Mouse (Mus musculus): ENCODE measurements around the gene Grm1. TPM values are rescaled to one million over a fixed set of nuclear protein-coding genes. Genes with fewer than 3 reads are reported as not detected.
A peak's percentile ranks its signal among the peaks of the same experiment; 100 is the strongest.

Gene Grm1
- polyA plus RNA-seq, 1 experiment from 2014 or later: 10.3 TPM

DNA sequence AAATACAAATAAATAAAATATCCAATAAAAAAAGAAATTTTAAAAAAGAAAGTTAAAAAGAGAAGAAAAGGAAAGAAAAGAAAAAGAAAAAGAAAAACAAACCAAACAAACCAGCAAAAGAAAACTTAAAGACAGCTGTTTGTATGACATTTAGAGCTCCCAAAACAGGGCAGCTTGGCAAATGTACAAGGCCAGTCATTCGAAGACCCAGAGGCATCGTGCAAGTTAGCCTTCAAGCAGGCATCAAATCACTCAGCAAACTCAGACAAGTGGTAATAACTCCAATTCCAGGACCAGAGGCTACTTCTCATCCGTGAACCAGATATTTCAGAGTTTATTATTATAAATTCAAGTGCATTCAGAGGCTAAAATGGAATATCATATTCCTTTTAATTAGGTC lies 355.7 kb downstream of the Grm1 start:
- Histone ChIP-seq H3K4me1 (replicated peaks; ENCODE audit: control insufficient read depth, insufficient read depth, low read length) (no peaks in the 10 kb centered on the region), H3K36me3 (ENCODE audit: control insufficient read depth, insufficient read depth) (no peaks in the 10 kb centered on the region), H3K4me2 (ENCODE audit: low read length) (no peak overlapping the region), H3K9me3 (ENCODE audit: control insufficient read depth, low read length) (no peaks in the 10 kb centered on the region), H3K27me3 (replicated peaks; ENCODE audit: control insufficient read depth, insufficient read depth, low read length) (no peaks in the 10 kb centered on the region), H3K4me3 (replicated peaks; ENCODE audit: low read length) (no peak overlapping the region), H3K9ac (replicated peaks; ENCODE audit: low read depth, low read length) (no peak overlapping the region), H3K27ac (ENCODE audit: low read length) (no peak overlapping the region)
- 95% methylated on average over 3 of the region's 3 CpGs for WGBS
- no peak for ATAC-seq

DNA sequence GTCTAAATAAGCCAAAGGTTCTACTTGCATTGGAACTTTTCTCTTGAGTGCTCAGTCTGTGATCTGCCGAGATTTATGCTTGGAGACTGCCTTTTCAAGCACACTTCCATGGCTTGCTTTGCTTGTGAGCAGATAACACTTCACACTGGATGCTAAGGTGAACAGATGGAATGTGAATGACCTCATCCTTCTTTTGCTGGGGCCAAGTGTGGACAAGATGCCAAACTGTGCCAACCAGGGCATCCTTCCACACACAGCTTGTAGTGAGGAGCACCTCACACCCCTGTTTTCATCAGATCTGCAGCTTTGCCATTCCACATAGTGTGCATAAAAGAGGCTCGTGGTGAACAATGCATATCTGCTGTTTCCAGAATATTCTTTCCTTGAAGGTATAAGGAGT lies 371.3 kb downstream of the Grm1 start:
- no peaks in the 10 kb centered on the region for H3K9me3 ChIP-seq (ENCODE audit: control insufficient read depth, low read length)
- no peak overlapping the region for H3K27ac ChIP-seq (ENCODE audit: low read length)
- no peaks in the 10 kb centered on the region for H3K4me1 ChIP-seq (replicated peaks; ENCODE audit: control insufficient read depth, insufficient read depth, low read length)
- H3K36me3 ChIP-seq (ENCODE audit: control insufficient read depth, insufficient read depth): no peaks in the 10 kb centered on the region
- no peak overlapping the region for H3K9ac ChIP-seq (replicated peaks; ENCODE audit: low read depth, low read length)
- no peaks in the 10 kb centered on the region for H3K27me3 ChIP-seq (replicated peaks; ENCODE audit: control insufficient read depth, insufficient read depth, low read length)
- H3K4me2 ChIP-seq (ENCODE audit: low read length): no peak overlapping the region
- no peak overlapping the region for H3K4me3 ChIP-seq (replicated peaks; ENCODE audit: low read length)
- WGBS: 43% methylated on average over 2 of the region's 2 CpGs
- ATAC-seq: peak; percentile 71

DNA sequence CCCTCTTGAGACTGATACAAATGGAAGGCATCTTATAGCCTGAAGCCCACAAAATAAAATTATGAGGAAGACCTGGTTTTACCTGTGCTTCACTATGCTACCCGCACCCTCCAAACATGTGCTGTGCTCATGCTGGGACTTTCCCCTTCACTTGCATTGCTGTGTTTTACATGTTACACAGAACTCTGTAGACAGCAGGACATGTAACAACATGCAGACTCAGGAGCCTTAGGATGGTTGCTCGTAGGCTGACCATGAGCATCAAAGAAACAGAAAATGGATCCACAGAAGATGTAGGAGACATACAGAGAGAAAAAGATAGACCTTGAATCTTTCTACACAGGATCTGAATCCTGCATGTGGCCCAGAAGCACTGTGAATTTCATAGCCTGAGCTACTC lies 371.8 kb downstream of the Grm1 start:
- 97% methylated on average over 2 of the region's 2 CpGs for WGBS
- Histone ChIP-seq H3K9me3 (ENCODE audit: control insufficient read depth, low read length) (no peaks in the 10 kb centered on the region), H3K36me3 (ENCODE audit: control insufficient read depth, insufficient read depth) (no peaks in the 10 kb centered on the region), H3K9ac (replicated peaks; ENCODE audit: low read depth, low read length) (no peak overlapping the region), H3K4me1 (replicated peaks; ENCODE audit: control insufficient read depth, insufficient read depth, low read length) (no peaks in the 10 kb centered on the region), H3K27me3 (replicated peaks; ENCODE audit: control insufficient read depth, insufficient read depth, low read length) (no peaks in the 10 kb centered on the region), H3K4me3 (replicated peaks; ENCODE audit: low read length) (no peak overlapping the region), H3K27ac (ENCODE audit: low read length) (no peak overlapping the region), H3K4me2 (ENCODE audit: low read length) (no peak overlapping the region)
- ATAC-seq: no peak

DNA sequence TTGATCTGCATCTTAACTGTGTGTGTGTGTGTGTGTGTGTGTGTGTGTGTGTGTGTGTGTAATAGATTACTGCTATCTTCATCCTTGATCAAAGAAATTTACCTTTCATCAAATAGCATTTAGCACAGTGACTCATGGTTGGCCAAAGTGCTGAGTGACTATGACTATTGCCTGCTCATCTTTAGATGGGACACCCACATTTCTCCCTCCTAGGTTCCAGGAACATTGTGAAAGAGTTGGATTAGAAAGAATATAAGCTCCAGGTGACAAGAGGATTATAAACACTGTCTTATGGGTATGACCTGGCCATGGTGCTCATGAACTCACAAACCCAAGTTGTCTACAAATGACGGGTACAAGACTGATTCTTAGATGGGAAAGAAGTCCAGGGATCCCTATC lies 374.1 kb downstream of the Grm1 start:
- 81% methylated on average over 1 of the region's 1 CpGs for WGBS
- Histone ChIP-seq H3K9ac (replicated peaks; ENCODE audit: low read depth, low read length) (no peak overlapping the region), H3K27ac (ENCODE audit: low read length) (no peak overlapping the region), H3K36me3 (ENCODE audit: control insufficient read depth, insufficient read depth) (no peaks in the 10 kb centered on the region), H3K4me1 (replicated peaks; ENCODE audit: control insufficient read depth, insufficient read depth, low read length) (no peaks in the 10 kb centered on the region), H3K9me3 (ENCODE audit: control insufficient read depth, low read length) (no peaks in the 10 kb centered on the region), H3K4me3 (replicated peaks; ENCODE audit: low read length) (no peak overlapping the region), H3K4me2 (ENCODE audit: low read length) (no peak overlapping the region), H3K27me3 (replicated peaks; ENCODE audit: control insufficient read depth, insufficient read depth, low read length) (no peaks in the 10 kb centered on the region)
- no peak for ATAC-seq

DNA sequence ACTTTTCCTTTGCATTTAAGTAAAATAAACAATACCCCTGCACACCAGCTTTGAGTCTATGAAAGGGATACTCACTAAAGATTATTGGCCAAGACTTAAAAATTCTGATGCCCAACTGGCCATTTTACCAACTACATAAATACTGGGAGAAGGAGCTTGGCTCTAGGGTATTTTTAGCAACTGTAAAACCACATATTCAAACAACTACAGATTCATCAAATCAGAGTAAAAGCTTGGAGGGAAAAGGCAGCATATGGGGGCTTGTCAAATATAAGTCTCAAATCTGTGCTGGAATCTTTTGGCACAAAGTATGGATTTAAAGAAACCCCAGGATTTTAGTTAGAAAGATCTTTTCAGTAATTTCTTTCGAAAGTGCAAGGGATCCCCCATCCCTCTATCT lies 380.8 kb downstream of the Grm1 start:
- Histone ChIP-seq H3K27me3 (replicated peaks; ENCODE audit: control insufficient read depth, insufficient read depth, low read length) (no peaks in the 10 kb centered on the region), H3K4me3 (replicated peaks; ENCODE audit: low read length) (no peak overlapping the region), H3K9me3 (ENCODE audit: control insufficient read depth, low read length) (no peaks in the 10 kb centered on the region), H3K4me2 (ENCODE audit: low read length) (no peak overlapping the region), H3K4me1 (replicated peaks; ENCODE audit: control insufficient read depth, insufficient read depth, low read length) (no peaks in the 10 kb centered on the region), H3K9ac (replicated peaks; ENCODE audit: low read depth, low read length) (no peak overlapping the region), H3K36me3 (ENCODE audit: control insufficient read depth, insufficient read depth) (no peaks in the 10 kb centered on the region), H3K27ac (ENCODE audit: low read length) (no peak overlapping the region)
- 77% methylated on average over 1 of the region's 1 CpGs for WGBS
- peak; percentile 69 for ATAC-seq

DNA sequence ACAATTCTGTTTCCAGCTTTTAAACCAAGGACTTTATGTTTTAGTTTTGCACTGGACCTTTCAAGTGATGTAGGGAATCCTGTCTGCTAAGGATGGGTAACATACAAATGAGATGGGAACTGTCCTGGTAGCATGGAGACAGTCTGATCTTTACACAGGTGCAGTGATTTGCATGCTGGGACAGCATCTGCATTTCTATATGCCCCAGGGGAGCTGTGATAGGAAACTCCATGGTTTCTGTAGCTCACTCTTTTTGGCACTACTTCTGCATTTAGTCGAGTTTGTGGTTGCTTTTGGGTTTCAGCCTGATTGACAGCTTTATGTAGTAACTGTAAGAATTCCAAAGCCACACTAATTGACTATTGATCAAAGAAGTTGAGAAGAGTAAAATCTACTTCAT lies 381.3 kb downstream of the Grm1 start:
- Histone ChIP-seq H3K27ac (ENCODE audit: low read length) (peak overlapping the region; percentile 3; the same call in 1 of the 2 replicates), H3K4me1 (replicated peaks; ENCODE audit: control insufficient read depth, insufficient read depth, low read length) (no peaks in the 10 kb centered on the region), H3K4me2 (ENCODE audit: low read length) (no peak overlapping the region), H3K4me3 (replicated peaks; ENCODE audit: low read length) (no peak overlapping the region), H3K36me3 (ENCODE audit: control insufficient read depth, insufficient read depth) (no peaks in the 10 kb centered on the region), H3K27me3 (replicated peaks; ENCODE audit: control insufficient read depth, insufficient read depth, low read length) (no peaks in the 10 kb centered on the region), H3K9me3 (ENCODE audit: control insufficient read depth, low read length) (no peaks in the 10 kb centered on the region), H3K9ac (replicated peaks; ENCODE audit: low read depth, low read length) (no peak overlapping the region)
- WGBS: 41% methylated on average over 1 of the region's 1 CpGs
- ATAC-seq: no peak

DNA sequence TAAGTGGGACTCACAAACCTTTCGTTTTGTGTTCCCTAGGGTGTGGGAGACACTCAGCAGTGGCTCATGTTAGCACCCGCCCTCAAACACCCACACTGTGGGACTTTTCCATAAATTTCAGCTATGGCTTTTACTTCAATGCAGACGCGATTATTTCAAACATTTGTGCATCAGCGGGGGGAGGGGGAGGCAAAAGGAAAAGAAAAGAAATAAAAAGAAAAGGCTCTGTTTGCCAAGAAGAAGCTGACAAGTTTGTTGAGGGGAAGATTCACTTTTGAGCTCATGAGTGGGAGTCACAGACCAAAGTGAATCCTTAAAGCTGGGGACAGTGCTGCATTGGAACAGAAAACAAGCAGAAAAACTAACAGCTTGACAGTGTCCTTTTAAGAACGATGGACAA lies 384.7 kb downstream of the Grm1 start:
- Histone ChIP-seq H3K27me3 (replicated peaks; ENCODE audit: control insufficient read depth, insufficient read depth, low read length) (no peaks in the 10 kb centered on the region), H3K27ac (ENCODE audit: low read length) (no peak overlapping the region), H3K4me1 (replicated peaks; ENCODE audit: control insufficient read depth, insufficient read depth, low read length) (no peaks in the 10 kb centered on the region), H3K9me3 (ENCODE audit: control insufficient read depth, low read length) (no peaks in the 10 kb centered on the region), H3K9ac (replicated peaks; ENCODE audit: low read depth, low read length) (no peak overlapping the region), H3K4me2 (ENCODE audit: low read length) (no peak overlapping the region), H3K4me3 (replicated peaks; ENCODE audit: low read length) (no peak overlapping the region), H3K36me3 (ENCODE audit: control insufficient read depth, insufficient read depth) (no peaks in the 10 kb centered on the region)
- WGBS: 85% methylated on average over 6 of the region's 6 CpGs
- no peak for ATAC-seq

DNA sequence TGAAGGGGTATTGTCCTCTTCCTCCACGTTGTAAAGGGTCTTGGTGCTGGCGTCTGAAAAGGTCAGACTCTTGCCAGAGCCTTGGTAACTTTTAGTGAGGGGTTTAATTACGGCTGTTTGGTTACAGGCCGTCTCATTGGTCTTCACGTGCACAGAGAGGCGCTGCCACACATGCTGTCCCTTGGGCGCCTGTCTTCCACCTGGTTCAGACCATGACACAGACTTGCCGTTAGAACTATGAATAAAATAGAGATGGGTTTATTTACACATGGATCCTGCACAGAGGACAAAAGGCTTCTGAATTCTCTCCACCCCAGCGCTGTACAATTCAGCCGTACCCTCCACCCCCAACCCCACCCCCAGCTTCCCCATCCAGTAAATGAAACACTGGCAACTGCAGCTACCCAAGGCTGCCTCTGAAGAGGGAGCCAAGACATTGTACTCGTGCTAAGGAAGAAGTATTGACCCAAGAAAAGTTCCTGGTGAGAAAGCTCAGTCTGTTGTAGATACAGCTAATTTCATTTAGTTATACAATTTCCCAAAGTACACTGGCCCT lies 392.4 kb downstream of the Grm1 start:
- Histone ChIP-seq H3K36me3 (ENCODE audit: control insufficient read depth, insufficient read depth) (no peaks in the 10 kb centered on the region), H3K9me3 (ENCODE audit: control insufficient read depth, low read length) (no peaks in the 10 kb centered on the region), H3K27me3 (replicated peaks; ENCODE audit: control insufficient read depth, insufficient read depth, low read length) (no peaks in the 10 kb centered on the region), H3K9ac (replicated peaks; ENCODE audit: low read depth, low read length) (peak overlapping the region; percentile 49), H3K27ac (ENCODE audit: low read length) (no peak overlapping the region), H3K4me2 (ENCODE audit: low read length) (peak overlapping the region; percentile 85), H3K4me1 (replicated peaks; ENCODE audit: control insufficient read depth, insufficient read depth, low read length) (peaks cover 12% of the 10 kb centered on the region), H3K4me3 (replicated peaks; ENCODE audit: low read length) (peak overlapping the region; percentile 47)
- peak; percentile 51 for ATAC-seq
- WGBS: 8% methylated on average over 11 of the region's 11 CpGs

DNA sequence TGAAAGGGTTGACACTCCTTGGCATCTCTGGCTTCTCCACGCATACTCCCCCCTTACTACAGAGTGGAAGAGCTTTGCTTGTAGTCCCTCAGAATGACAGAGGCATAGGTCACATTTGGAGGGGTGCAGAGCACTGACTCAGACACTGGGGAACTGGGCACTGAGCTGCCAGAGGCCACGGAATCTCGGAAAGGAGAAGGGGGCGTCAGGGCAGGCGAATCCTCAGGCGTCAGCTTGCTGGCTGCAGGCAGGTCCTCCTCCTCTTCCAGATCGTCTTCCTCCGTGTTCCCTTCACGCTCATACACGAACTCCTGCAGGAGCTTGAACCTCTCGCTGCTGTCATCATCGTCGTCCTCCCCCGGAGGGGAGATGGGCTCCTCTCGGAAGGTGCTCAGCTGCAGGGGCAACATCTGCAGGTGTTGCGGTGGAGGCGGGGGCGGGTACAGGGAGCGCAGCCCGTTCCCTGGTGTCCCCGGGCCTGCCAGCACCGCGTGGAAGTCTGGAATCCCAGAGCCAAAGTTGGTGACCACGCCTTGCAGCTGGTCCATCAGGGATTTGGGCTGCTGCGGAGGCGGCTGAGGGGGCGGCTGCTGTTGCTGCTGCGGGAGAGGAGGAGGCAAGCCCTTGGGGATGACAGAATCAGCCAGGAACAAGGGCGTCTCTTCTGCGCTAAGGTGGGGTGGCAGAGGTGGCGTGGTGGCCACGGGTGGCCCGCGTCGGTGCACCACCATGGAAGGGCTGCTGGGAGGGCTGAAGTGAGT lies 393.1 kb downstream of the Grm1 start:
- Histone ChIP-seq H3K4me3 (replicated peaks; ENCODE audit: low read length) (peak overlapping the region; percentile 47), H3K9ac (replicated peaks; ENCODE audit: low read depth, low read length) (peak overlapping the region; percentile 49), H3K27me3 (replicated peaks; ENCODE audit: control insufficient read depth, insufficient read depth, low read length) (no peaks in the 10 kb centered on the region), H3K27ac (ENCODE audit: low read length) (no peak overlapping the region), H3K9me3 (ENCODE audit: control insufficient read depth, low read length) (no peaks in the 10 kb centered on the region), H3K4me1 (replicated peaks; ENCODE audit: control insufficient read depth, insufficient read depth, low read length) (peaks cover 12% of the 10 kb centered on the region), H3K4me2 (ENCODE audit: low read length) (peak overlapping the region; percentile 85), H3K36me3 (ENCODE audit: control insufficient read depth, insufficient read depth) (no peaks in the 10 kb centered on the region)
- peak; percentile 74 for ATAC-seq
- WGBS: 2% methylated on average over 35 of the region's 35 CpGs

Data from forebrain, embryonic 16.5 days (tissue).